Mouse (Mus musculus) granulocyte monocyte progenitor cell, adult 5-6 weeks (primary cell): ENCODE results near the gene Spns3. TPM values are rescaled to one million over a fixed set of nuclear protein-coding genes. Genes with fewer than 3 reads are reported as not detected.

Source experiments
- ATAC-seq: replicated peaks from 2 replicates; pipeline ENCODE4 v1.8.0; 2016; ENCODE audit warnings: mild to moderate bottlenecking, moderate TSS enrichment, inconsistent platforms; ENCODE audit not compliant: poor library complexity, severe bottlenecking
- total RNA-seq, 2 experiments: library from RNA; stranded (forward) in 1 of 2; stranded (reverse) in 1 of 2; fragments of 200-712, 200-1000 nt in 1 of 2; fragments of >200 nt in 1 of 2; fragmentation: Nextera tagmentation in 1 of 2; gene quantifications; 2 replicates each; pipeline ENCODE4 v1.2.3; 2014 to 2017

Spns3 gene
- total RNA-seq, 2 experiments from 2014 or later = 23.0 to 32.1 TPM

- peak; percentile 35 for ATAC-seq
Observed at GRCm38 (mm10) chr11:72488753-72489271, 61.5 kb downstream of the Spns3 start.

- ATAC-seq = no peak
Observed at GRCm38 (mm10) chr11:72487739-72488138, 62.6 kb downstream of the Spns3 start.

DNA sequence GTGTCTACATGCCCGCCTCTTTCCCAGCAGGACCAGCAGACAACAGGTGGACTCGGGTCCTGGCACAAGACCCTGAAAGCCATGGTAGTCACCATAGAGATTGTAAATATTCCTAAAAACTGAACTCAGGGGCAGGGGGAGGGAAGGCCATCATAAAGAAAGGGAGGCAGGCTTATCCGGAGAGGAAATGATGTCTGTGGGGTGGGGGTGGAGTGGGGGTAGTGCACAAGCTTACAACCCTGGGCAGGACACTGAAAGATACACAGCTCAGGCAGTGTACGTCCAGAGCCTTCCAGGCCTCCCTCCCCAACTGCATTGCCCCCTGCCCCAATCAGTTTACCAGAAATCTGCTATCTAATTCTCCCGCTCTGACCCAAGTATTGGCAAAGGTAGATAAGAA is 63.1 kb downstream of the Spns3 start:
- no peak for ATAC-seq

DNA sequence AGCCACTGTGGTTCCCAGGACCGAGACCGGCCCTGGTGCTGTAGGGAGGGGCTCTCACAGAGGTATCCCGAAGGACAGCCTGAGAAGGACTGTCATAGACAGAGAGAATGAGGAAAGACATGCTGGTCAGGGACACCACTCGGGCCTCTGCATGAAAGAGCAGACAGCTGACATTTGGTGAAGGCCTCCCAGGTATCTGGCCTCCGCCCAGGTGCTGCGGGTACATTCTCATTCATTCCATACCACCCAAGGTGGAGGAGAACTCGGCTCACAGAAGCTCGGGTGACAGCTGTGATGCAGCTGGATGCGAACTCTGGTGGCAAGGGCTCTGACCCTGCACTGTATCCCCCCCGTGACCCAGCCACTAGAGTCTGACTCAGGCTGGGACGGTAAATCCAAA is 64.3 kb downstream of the Spns3 start:
- ATAC-seq = no peak

GRCm38 (mm10) chr11:72485157-72485556 is 65.1 kb downstream of the Spns3 start:
- no peak for ATAC-seq

DNA sequence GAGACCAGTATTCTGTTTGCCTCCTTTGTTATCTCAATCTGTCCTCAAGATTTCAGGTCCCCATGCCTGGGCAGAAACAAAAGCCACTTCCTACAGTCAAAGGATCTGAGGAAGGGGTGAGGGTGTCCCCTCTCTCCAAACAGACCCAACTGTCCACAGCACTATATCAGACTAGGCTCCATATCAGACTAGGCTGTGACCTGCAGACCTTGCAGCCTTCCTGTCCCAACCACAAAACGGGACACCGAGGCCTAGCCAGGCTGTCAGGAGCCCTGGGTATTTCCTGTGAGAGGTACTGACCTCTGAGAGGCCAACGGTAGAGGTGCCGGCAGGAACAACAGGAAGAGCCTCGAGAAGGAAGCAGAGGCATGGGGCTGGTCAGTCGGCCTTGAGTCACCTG is 65.8 kb downstream of the Spns3 start:
- peak; percentile 52 for ATAC-seq

DNA sequence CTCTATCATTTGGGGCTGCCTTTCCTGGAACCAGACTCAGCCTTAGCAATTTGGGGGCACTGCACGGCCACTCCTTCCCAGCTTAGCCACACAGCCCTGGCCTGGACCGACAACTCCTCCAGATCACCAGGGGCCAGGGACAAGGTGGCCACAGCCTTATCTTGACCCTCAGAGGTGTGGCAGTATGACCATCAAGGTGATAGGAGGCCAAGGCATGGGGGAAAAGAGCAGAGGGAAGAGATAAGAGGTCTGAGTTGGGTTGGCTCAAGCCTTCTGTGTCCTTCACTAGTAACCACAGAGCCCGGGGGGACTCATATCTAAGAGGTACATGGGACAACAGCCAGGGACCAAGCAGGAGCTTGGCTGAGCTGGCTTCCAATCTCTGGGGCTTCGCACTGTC is 68.4 kb downstream of the Spns3 start:
- ATAC-seq = no peak

DNA sequence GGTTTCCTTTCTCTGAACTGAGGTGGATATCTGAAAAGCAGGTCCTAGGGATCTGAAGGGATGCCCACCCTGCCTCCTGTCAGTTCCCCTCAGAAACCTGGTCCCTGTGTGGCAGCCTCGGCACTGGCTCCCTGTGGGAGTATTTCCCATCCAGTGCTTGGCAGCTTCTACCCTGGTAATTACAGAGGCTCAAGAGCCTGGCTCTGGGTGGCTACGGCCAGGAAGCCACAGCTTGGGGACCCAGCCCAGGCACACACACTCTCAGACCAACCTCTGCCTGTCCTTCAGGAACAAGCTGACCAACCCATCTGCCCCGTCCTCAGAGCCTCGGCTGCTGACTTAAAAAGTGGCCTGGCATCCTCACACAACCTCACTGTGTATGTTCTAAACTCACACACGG is 69.0 kb downstream of the Spns3 start:
- no peak for ATAC-seq

GRCm38 (mm10) chr11:72479499-72479898 is 70.8 kb downstream of the Spns3 start:
- peak; percentile 25; the same call in 1 of the 2 replicates for ATAC-seq

DNA sequence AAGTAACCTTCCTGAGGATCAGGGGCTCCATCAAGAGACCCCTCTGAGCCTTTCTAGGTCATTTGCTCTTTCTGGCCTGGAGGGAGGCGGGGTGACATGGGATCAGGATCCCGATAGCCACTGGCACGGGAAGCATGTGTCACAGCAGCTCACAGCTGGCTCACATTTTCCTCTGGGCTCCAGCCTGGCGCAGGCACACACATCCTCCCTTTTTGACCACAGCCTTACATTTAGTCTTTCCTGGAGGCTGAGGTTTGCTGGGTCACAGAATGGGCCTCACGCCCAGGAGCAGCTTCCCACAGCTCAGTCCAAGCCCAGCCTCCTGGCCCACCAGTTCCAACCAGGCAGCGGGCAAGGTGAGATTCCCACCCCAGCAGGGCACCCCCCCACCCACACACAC is 72.1 kb downstream of the Spns3 start:
- peak; percentile 27; the same call in 1 of the 2 replicates for ATAC-seq

DNA sequence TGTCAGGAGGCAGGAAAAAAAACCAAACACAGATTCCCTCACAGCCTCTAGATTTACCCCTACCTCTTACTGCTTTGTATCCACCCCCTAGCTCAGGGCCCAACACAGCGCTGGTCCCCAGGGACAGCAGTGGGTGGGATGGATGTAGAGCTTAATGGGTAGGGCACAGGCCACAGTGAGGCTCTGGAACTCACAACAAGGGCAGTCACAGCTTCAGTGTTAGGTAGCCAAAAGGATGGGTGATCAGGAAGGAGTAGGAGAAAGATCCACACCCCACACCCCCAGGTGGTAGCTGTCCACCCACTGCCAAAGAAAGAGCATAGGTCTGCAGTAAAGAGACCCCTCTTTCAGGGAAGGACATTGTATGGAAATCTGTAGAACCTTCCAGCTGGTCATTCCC is 72.7 kb downstream of the Spns3 start:
- no peak for ATAC-seq

- no peak for ATAC-seq
Observed at GRCm38 (mm10) chr11:72477182-72477581, 73.1 kb downstream of the Spns3 start.

DNA sequence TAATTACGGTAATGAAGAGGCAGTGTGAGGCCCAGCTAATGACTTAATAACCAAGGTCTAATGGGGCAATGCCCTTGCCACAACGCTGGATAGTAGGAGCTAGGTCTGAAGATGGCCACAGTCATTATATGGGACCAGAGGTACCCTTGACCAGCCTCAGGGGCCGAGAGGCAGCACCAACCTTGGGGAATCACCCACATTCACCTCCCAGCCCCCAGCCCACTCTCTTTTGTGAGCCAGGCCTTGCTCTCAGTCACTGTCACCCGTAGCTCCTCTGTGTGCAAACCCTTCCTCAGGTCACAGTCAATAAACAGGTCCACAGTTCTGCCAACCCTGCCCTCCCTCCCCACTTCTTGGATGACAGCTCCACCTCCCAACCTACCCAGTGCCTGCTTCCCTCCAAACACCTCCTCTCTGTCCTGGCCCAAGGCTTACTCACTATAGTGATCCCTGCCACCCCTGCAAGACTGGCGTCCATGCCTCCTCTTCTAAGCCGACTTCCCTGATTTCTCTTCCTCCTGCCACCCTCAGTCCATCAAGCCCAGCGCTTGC is 74.2 kb downstream of the Spns3 start:
- peak; percentile 21; the same call in 1 of the 2 replicates for ATAC-seq

- ATAC-seq = peak; percentile 80
Observed at GRCm38 (mm10) chr11:72475408-72475807, 74.9 kb downstream of the Spns3 start.

DNA sequence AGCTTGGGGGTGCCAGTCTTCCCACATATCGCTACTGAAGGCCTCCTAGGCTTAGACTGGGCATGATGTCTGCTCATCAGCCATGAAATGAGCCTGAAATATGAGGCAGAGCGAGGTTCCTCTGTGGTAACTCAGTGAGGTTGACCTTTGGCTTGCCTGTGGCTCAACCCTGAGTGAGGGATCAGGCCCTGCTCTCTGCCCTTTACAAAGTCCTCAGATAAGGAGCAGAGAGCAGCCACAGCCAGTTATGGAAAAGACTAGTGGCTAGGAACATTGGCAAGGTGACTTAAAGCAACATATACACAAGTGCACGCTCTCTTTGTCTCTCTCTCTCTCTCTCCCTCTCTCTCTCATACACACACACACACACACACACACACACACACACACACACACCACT is 75.4 kb downstream of the Spns3 start:
- no peak for ATAC-seq

DNA sequence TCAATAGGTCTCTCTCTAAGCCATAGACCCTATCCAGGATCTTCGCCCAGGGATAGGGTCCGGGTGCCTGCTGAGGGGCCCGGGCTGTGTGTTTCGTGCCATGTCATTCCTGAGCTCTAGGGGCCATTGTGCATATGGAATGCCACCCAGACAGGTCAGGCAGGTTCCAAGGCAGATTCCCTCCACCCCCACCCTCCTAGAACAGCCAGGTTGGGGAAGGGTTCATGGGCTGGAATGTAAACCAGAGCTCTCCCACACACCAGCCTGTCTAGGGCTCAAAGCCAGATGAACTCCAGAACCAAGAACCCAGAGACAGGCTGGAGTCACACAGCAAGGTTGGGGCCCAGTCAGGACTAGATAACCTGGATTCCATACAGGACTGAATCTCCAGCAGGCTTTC is 76.8 kb downstream of the Spns3 start:
- no peak for ATAC-seq

- no peak for ATAC-seq
Observed at GRCm38 (mm10) chr11:72471381-72471780, 78.9 kb downstream of the Spns3 start.

- ATAC-seq = no peak
Observed at GRCm38 (mm10) chr11:72470004-72470403, 80.3 kb downstream of the Spns3 start.

DNA sequence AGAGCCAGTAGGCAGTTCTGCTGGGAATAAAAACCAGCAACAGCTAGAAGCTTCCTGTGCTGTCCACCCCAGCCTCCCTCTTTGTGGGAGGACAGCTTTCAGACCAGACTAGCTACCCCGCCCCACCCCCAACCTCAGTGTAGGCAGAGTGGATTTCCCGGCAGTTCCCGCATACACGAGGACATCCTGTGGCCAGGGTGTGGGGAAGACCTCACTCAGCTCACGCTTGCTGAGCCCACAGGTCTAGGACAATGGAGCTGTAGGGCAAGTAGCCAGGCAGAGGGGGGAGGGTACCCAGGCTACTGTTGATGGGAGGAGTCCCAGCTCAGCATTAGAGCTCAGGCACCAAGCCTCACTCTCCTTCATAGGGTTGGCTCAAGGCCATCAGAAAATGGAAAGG is 81.1 kb downstream of the Spns3 start:
- ATAC-seq = peak; percentile 8; the same call in 1 of the 2 replicates

DNA sequence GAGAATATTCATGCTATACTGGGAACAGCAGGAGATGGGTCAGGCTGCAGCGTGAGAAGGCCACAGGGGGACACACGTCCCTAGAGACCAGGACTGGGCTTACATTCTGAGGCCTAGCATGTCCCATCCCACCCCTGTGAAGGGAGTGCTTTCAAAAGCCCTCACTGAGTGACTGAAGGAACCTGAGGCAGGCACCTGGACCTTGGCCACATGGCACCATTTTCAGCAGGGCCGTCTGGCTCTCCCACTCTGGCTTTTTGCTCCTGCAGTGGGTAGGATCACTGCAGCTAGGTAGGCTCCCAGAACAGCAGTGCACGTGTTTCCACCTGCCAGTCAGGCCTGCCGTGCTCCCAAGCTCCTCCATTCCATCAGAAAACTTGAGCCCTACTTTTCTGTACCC is 81.8 kb downstream of the Spns3 start:
- ATAC-seq = no peak

GRCm38 (mm10) chr11:72466694-72467507 is 83.4 kb downstream of the Spns3 start:
- ATAC-seq = peak; percentile 76
